Mouse (Mus musculus) left cerebral cortex, postnatal 4 days (tissue): ENCODE results near the gene 4930404N11Rik. TPM values are rescaled to one million over a fixed set of nuclear protein-coding genes. Genes with fewer than 3 reads are reported as not detected.

Experiments used
- DNase-seq: peaks from one replicate; pipeline ENCODE4 v3.0.0-alpha.2; 2022
- intact Hi-C: fragments of 180-260 bp; cut with DNase I; formaldehyde crosslinking; loops from one replicate; pipeline ENCODE4 v1.15.1; 2025
- total RNA-seq, 2 experiments: library from RNA; stranded (reverse); gene quantifications; 2 replicates each; pipeline ENCODE4 v1.2.3; 2021

The 4930404N11Rik gene
- total RNA-seq, 2 experiments from 2014 or later: 1.3 to 1.4 TPM

DNA sequence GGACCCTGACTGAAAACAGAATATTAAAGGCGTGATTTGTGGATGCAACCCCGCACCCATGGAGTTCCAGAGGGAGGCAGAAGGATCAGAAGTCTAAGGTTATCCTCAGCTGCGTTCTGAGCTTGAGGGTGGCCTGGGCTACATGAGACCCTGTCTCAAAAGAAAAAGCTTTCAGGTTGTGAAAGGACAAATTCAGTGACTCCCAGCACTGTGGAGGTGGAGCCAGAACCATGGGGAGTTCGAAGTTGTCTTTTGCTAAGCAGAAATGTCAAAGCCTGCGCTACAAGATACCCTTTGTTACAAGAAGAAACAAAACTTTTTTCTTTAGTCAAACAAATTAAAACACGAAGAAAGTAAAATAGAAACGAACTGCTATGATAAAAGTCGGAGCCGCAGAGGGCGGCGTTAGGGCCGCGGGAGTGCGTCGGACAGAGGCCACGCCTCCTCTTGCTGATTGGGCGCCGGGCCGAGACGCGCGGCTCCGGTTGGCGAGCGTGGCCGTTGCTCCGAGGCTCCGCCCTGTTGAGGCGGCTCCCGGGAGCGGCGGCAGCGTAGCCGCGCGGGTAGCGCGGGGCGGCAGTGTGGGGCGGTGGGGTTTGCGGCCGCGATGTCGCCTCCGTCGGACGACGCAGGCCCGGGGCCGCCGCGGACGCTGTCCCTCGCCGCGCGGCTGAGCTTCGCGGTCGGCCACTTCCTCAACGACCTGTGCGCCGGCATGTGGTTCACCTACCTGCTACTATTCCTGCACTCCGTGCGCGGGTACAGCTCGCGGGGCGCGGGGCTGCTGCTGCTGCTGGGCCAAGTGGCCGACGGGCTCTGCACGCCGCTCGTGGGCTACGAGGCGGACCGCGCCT, 8.4 kb downstream of the 4930404N11Rik start, which contains the start of gene Mfsd12:
TSS of gene Mfsd12 (plus strand) at position 501 of the 854 bp plus-strand sequence.
- DNase-seq: peak; percentile 94
- intact Hi-C loops: no loop called here

DNA sequence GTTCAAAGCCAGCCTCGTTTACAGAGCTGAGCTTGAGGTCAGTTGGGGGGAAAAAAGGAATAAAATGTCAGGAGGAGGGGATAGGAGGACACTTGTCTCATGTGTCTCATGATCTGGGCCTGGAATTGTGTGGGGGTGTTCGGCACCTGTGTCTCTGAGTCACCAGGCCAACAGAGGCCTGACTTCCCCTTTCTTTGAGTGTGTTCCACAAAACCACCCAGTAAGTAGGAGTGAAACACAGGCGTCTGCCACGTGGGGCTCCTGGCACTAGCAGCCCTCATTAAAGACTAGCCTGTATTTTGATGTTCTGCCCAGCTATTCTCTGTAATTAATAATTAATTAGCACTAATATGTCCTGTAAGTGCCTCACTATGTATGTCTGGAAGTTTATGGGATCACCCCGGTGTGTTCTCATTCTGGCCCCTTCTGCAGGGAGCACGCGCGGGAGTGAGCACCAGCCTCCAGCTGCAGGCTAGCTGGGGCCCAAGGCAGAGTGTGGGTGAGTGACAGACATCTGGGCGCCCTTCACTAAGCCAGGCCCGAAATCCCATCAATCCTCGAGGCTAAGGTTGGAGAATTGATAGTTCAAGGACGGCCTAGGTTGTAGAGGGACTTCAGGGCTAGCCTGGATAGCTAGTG, 9.1 kb downstream of the 4930404N11Rik start:
- no peak for DNase-seq
- intact Hi-C loops: no loop called here

DNA sequence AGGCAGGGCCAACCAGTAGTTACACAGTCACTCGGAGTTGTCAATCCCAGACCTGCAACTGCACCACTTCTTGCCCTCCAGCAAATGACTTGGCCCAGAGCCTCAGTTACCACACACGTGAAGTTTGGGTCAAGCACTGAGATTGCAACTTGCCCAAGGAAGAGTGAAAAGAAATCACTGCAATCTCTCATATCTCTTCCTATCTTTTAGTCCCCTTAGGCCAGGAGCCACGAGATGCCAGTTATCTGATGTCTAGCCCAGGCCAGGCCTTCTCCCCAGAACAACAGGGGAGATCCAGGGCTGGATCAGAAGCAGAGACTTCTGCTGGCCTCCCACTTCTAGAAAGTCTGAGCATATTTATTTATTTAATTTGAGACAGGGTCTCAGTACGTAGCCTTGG, 10.1 kb downstream of the 4930404N11Rik start:
- intact Hi-C loops: no loop called here
- DNase-seq: no peak

DNA sequence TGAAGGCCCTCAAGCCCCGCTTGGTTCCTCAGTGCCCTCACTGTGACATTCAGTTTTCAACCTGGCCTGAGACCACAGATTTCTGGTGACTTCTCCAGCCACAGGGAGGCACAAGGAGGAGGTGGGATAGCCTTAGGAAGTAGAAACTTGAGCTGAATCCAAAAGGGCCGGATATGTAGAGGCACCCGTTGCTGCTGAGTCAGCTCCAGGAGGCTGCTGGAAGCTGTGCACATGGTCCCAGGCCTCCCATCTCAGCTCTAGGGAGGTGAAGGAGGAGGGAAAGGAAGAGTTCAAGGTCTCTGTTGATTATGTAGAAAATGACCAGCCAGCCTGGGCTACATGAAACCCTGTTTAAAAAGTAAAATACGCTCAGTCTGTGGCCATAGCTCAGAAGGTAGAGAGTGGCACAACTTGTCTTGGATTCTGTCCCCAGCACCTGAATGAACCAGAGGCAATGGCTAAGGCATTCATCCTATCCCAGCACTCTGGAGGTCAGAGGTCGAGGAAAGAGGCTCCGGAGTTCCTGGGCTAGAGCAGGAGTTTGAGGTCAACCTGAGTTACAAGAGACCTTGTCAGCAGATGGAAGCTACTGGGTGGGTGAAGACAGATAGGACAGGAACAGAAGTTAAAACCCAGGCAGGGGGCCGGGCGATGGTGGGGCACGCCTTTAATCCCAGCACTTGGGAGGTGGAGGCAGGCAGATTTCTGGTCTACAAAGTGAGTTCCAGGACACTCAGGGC, 10.7 kb downstream of the 4930404N11Rik start:
- intact Hi-C loops: loop anchor here (5.0 kb wide), 1 partner anchor 68 kb away; no protein-coding TSS in a partner anchor

DNA sequence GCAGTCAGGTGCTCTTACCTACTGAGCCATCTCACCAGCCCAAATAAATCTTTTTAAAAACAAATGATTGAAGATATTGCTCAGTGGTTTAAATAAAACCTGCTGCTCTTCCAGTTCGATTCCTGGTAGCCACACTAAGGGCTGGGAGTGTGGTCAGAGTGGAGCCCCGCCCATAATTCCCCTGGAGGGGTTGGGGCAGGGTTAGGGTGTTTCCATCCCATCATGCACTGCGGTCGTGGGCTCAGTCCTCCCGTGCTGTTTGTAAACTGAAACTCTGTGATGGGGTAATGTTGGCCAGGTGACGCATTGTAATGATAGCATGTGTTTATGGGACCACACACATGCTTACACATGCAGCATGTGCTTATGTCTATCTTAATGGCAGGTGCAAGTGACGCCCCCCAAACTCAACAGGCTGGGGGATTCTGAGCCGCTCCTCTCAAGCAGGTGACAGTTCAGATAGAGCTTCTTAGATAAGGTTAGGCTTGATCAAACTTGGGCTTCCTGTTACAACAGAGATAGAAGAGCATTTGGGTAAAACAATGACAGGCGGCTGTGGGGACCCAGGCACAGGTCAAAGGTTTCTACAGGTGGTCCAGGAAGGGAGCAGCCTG, 13.8 kb downstream of the 4930404N11Rik start:
- DNase-seq: no peak
- intact Hi-C loops: loop anchor here (5.0 kb wide), 1 partner anchor 64 kb away; no protein-coding TSS in a partner anchor

More for the DNA sequence above, 10.7 kb downstream of the 4930404N11Rik start:
- no peak for DNase-seq

DNA sequence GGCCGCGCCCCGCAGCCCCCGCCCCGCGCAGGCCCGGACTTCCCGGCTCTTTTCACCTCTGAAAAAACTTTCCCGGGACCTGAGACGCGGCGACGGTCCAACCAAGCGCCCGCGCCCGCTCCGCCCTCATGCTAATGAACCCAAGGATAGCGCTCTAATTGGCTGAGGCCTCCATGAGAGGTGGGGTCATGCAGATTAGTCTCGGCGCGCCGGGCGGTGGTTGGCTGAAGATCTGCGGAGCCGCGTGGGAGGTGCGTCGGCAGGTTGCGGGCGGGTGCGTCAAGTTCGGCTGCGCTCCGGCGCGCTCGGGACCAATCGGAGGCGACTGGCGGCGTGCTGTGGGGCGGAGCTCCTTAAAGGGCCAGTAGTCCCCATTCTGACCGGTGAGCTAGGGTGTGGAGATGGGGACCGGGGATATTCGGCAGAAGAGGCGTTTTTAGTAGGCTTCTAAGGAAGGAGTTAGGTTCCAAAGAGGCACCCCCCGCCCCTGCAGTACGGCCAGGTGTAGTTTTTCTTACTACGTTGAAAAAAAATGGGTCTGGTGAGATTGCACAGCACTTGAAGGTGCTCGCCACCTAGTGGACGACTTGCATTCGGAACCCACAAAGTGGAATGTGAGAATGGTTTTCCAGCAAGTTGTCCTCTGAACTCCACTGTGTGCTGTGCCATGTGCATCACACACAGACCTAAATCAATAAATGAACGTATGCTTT, 15.1 kb downstream of the 4930404N11Rik start, which contains the start of gene Hmg20b:
TSS of gene Hmg20b (minus strand) at position 130 of the 713 bp plus-strand sequence.
- DNase-seq: peak; percentile 100
- intact Hi-C loops: loop anchor here (5.0 kb wide), 1 partner anchor 63 kb away; no protein-coding TSS in a partner anchor

DNA sequence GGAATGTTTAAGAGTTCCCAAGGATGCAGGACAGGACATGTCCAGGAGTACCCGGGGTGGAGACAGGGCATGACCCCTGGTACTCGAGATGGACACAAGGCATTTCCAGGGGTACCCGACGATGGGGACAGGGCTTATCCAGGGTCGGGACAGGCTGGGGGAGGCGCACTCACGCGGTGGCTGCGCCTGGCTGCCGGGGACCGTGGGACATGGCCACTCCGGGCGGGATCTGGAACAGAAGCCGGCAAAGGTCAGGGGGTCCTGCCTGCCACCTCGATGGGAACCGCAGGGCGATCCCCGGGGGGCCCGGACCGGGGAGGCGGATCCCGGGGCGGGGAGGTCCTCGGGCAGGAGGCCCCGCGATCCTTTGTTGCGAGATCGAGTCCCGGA, 15.7 kb downstream of the 4930404N11Rik start:
- DNase-seq: no peak
- intact Hi-C loops: loop anchor here (5.0 to 10.0 kb wide), 2 partner anchors 63 to 155 kb away; no protein-coding TSS in a partner anchor

DNA sequence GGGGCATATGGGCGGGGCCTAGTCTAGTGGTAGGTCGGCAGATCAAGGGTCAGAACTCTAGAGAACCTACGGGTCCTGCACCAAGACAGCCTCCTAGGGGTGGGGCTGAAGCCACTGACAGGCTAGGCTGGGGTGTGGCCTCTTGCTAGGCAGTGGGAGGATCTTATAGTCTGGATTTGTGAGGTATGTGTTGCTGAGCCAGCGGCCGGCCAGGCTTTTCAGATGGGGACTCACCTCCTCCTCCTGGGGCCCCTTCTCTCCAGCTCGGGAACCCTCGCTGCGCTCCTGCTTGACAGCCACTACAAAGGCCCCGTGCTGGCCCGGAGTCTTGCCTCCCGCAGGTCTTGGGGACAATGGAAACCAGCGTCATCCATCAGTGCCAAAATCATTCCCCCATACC, 16.5 kb downstream of the 4930404N11Rik start:
- intact Hi-C loops: loop anchor here (10.0 kb wide), 1 partner anchor 154 kb away; no protein-coding TSS in a partner anchor

DNA sequence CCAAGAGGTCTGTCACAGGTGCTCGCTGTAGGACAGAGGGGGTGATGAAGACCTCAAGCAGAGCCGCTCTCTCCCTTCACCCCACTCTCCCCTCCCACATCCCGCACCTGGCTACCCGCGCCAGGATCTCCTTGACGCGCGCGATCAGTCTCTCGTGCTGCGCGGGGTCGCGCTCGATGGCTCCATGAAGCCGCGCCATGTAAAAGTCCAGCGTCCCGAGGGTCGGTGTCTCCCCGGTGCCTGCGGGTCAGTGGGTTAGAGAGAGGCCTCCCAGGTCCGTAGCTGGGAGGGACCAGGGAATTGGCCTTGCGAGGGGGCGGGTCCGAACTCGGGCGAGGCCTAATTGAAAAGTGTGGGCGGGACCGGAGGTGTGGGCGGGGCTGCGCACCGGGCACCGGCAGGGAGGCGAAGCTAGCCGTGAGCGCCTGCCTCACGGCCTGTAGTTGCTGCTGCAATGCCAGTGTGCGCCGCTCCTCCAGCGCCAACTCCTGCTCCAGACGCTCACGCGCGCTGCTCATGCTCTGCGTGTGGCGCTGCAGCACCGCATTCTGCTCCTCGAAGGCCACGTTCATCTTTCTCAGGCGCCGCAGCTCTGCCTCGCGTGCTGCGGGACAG, 19.1 kb downstream of the 4930404N11Rik start:
- peak; percentile 53 for DNase-seq
- intact Hi-C loops: loop anchor here (10.0 kb wide), 1 partner anchor 152 kb away; no protein-coding TSS in a partner anchor

More for the DNA sequence above, 16.5 kb downstream of the 4930404N11Rik start:
- DNase-seq: no peak

DNA sequence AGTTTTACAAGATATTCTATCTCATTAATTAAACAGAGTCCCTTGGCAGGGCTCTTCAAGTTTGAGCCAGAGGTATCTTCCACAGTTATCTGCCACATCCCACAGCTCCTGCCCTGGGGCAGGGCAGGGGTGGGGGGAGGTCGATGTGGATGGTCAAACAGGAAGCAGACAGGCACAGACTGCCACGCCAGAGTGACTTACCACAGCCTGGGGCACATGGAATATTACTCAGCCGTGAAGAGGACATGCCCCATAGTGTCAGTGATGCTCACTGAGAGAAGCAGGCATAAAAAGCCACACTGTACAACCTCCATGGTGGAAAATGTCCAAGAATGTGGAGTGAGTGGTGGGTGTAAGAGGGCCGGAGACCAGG, 20.5 kb downstream of the 4930404N11Rik start:
- intact Hi-C loops: loop anchor here (10.0 kb wide), 1 partner anchor 150 kb away; no protein-coding TSS in a partner anchor
- DNase-seq: no peak

DNA sequence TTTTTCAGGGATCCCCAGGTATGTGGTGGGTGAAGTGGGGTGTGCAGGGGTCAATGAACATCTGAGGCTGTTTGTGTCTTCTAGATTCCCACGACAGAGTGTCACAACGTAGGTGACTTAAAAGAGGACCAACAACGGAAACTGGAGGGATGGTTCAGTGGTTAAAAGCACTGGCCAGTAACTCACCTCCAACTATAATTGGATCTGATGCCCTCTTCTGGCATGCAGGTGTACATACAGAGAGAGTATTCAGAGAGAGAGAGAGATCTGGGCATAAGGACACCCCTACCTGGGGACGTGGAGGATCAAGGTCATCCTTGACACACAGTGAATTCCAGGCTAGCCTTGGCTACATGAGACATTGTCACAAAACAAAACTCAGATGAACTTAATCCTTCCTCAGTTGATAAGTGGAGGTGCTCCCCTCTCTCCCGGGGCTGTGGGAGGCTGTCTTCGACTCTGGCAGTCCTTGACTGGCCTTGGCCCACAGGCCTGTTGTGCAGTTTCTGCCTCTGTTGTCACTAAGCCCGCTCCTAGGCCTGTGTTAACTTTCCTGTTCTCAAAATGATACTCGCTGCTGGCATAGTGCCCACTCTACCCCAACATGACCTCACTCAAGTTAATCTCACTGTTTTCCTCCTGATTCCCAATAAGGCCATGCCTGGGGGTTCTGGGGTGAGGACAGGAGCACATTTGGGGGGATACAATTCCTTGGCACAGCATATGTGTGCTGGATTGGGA, 21.0 kb downstream of the 4930404N11Rik start:
- intact Hi-C loops: loop anchor here (10.0 kb wide), 1 partner anchor 150 kb away; no protein-coding TSS in a partner anchor

DNA sequence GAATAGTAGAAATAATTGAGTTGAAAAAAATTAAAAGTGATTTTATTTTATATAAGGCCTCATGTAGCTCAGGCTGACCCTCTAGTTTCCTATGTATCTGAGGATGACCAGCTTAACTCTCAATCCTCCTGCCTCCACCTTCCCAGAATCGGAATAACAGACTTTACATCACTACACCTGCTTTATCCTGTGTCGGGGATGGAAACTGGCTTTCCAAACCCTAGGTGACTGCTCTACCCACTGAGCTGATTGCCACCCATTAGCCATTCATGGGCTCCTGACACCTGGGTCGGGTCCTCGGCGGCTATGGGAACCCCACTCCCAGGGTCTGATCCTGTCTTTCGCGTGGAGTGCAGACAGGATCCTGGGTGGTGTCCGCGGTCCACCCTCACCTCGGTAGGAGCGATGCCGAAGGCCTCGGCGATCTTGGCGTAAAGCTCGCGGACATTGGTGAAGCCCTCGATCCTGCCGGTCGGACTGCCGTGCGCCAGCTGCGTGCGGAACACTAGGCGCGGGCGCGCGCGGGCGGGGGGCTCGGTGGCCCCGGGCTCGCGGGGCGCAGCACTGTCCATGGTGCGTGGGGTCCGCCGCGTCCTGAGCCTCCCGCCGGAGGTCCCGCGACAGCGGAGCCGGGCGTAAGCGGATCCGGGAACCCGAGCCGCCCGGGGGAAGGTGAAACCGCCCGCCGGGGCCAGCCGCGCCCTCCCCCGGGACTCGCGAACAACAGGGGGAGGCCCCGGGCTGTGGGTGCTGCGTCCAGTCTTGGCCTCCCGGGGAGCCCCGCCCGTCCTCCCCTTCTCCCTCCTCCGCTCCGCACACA, 22.7 kb downstream of the 4930404N11Rik start, which contains the start of gene Gipc3:
TSS of gene Gipc3 (minus strand) at position 581 of the 820 bp plus-strand sequence.
- intact Hi-C loops: loop anchor here (10.0 kb wide), 1 partner anchor 148 kb away; no protein-coding TSS in a partner anchor
- DNase-seq: no peak

More for the DNA sequence above, 21.0 kb downstream of the 4930404N11Rik start:
- no peak for DNase-seq

DNA sequence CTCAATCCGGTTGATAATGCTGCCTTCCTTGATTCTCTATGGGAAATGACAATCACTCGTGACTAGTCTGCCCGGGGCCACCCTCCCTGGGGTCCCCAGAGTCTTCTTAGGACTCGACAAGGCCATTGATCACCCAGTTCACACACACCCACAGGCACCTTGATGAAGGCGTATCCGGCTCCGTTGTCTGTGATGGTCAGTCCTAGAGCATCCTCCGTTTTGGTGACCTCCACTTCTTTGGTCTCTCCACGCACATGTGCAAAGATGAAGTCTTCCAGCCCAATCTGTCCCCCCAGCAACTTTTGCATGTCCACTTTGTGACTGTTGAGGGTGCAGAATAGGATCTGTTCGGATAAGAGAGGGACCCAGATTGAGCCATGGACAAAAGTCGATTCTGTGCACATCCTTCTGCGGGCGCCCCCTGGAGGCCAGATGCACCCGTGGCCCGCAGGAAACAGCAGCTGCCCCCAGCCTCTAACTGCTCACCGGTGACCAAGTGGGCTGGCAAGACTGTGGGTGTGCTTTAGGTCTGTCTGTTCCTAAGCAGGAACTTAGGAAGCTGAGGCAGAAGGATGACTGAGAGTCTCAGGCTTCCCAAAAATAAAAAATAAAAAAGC, 24.2 kb downstream of the 4930404N11Rik start:
- peak; percentile 76 for DNase-seq
- intact Hi-C loops: loop anchor here (10.0 kb wide), 1 partner anchor 147 kb away; no protein-coding TSS in a partner anchor

DNA sequence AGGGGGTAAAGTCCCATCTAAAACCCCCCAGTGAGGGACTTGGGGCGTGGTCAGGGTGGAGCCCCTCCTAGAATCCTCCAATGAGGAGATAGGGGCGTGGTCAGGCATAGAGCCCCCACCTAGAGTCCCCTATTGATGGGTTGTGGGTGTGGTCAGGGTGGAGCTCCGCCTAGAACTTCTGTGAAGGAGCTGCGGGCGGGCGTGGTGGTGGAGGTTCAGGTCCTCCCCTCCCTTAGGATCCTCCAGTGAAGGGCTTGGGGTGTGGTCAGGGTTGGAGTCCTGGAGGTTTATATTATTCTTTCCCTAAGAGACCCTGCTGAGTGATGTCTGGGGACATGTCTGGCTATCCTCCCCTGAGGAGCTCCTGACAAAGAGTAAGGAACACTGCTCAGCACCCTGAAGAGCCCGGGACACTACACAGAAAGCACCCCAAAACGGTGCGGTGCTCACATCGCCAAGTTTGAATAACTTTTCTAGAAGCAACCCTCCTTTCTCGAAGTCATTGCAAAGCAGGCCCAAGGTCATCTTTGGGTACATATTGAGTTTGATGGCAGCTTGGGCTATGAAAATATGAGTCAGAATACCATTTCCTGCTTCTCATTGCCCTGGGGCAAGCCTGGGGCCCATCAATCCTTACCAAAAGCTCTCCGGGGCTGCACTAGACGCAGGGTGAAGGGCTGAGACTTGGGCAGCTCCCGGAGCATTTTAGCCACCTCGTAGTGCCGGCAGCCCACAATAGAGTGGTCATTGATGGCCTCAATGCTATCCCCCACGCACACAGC, 24.9 kb downstream of the 4930404N11Rik start:
- intact Hi-C loops: loop anchor here (10.0 kb wide), 1 partner anchor 146 kb away; no protein-coding TSS in a partner anchor
- DNase-seq: no peak

DNA sequence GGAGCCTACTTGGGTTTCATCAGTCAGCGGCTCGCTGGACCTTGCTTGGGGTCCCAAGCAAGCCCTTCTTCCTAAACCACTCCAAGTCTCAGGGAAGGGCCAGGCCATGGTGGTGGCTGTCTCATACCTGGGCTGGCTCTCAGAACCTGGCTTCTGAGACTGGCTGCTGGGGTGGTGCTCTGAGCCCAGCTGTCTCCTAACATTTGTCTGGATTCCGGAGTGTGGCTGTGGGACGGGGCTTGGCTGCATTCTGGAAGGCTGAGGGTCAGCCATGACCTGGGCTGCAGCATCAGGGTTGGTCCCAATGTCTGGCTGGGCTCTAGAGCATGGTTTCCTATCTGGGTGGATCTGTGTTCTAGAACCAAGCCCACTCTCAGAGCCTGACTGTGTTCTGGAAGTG, 29.1 kb downstream of the 4930404N11Rik start:
- intact Hi-C loops: no loop called here
- DNase-seq: no peak
